Mouse (Mus musculus) hindlimb bud, embryonic 11.5 days (tissue): ENCODE data around the gene Tcp11l2.

Experiments used
- DNase-seq: peaks from one replicate; pipeline ENCODE4 v3.0.0-alpha.2; 2012; ENCODE audit warnings: low read depth, low spot score; ENCODE audit errors: extremely low spot score

The Tcp11l2 gene

GRCm38 (mm10) chr10:84654029-84654428 is 77.6 kb downstream of the Tcp11l2 start:
- no peak for DNase-seq

GRCm38 (mm10) chr10:84654731-84655130 is 78.3 kb downstream of the Tcp11l2 start:
- no peak for DNase-seq

GRCm38 (mm10) chr10:84656618-84657017 is 80.2 kb downstream of the Tcp11l2 start:
- DNase-seq = no peak

- no peak for DNase-seq
Observed at GRCm38 (mm10) chr10:84657437-84658087, 81.1 kb downstream of the Tcp11l2 start.

GRCm38 (mm10) chr10:84658088-84658848 is 81.8 kb downstream of the Tcp11l2 start:
- DNase-seq = no peak

GRCm38 (mm10) chr10:84659281-84659680 is 82.9 kb downstream of the Tcp11l2 start:
- no peak for DNase-seq

- DNase-seq = no peak
Observed at GRCm38 (mm10) chr10:84662138-84662537, 85.7 kb downstream of the Tcp11l2 start.
